11 mouse cellular contexts compared by ENCODE assay signal in the genomic region with DNA sequence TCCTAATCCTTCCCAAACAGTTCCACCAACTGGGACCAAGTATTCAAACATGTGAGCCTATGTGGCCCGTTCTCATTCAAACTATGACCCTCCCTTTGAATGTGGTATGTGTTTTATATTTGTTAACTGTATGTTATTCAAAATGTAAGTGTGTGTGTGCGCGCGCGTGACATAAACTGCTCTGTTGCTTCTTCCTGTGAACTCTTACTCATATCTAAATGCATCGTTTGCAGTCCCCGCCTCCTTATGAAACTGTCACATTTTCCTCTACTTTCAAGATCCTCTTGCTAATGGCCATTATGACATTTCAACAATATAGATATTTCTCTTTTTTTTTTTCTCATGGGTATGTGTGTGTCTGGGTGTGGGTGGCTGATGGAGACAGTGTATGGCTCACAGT.
"Had no signal": no experiment of that assay in that cellular context is flagged by ENCODE, and none has a peak within 500 bp of the region (broad histone marks: within the 10 kb centered on the region; RNA-seq: fewer than 3 reads in every experiment).

No protein-coding gene starts in this region.

- DNase-seq: kidney, adult 2 months; kidney, postnatal 25 days; layer of hippocampus, adult 9-11 months; layer of hippocampus, postnatal 36 days; liver; liver, embryonic 13.5 days; liver, postnatal 0 days; midbrain, embryonic 14.5 days; right cerebral cortex, postnatal 25 days; thymus, postnatal 36 days had no signal

- ATAC-seq: intestine, embryonic 16.5 days; liver, postnatal 0 days had no signal
